Comparison of ENCODE assay signal across 7 mouse cellular contexts in genomic region chr14:55629312-55629711, GRCm38 (mm10). TPM values are rescaled to one million over a fixed set of nuclear protein-coding genes. Genes with fewer than 3 reads are reported as not detected.
DNase-seq lines count a peak whose midpoint lies in the region; ATAC-seq and TF ChIP-seq lines count a peak whose summit lies in the region.

No protein-coding gene starts in this region.

- no peak overlapping the region for H3K27ac ChIP-seq in kidney, adult 2 months (ENCODE audit: insufficient read depth, low read depth, low read length)
- no peak overlapping the region for H3K27ac ChIP-seq in kidney, embryonic 15.5 days
- H3K27ac ChIP-seq in lung, embryonic 14.5 days (ENCODE audit: low read depth) = no peak overlapping the region
- H3K27ac ChIP-seq in stomach, postnatal 0 days (replicated peaks) = no peak overlapping the region

- 43% methylated on average over 5 of the region's 5 CpGs for WGBS in kidney, adult 2 months
- 60% methylated on average over 5 of the region's 5 CpGs for WGBS in kidney, embryonic 15.5 days
- WGBS in lung, embryonic 14.5 days = 63% methylated on average over 5 of the region's 5 CpGs
- WGBS in stomach, postnatal 0 days = 42% methylated on average over 5 of the region's 5 CpGs

- no peaks in the 10 kb centered on the region for H3K27me3 ChIP-seq in kidney, adult 2 months (replicated peaks; ENCODE audit: control insufficient read depth, insufficient read depth, low read length)
- H3K27me3 ChIP-seq in kidney, embryonic 15.5 days = no peaks in the 10 kb centered on the region
- H3K27me3 ChIP-seq in lung, embryonic 14.5 days (ENCODE audit: insufficient read depth, low read length) = no peaks in the 10 kb centered on the region
- no peaks in the 10 kb centered on the region for H3K27me3 ChIP-seq in stomach, postnatal 0 days (ENCODE audit: control insufficient read depth, insufficient read depth, low read length)

- DNase-seq in kidney, adult 2 months = peak; percentile 59
- DNase-seq in CD8-positive naive resting alpha-beta T cell, adult 2 months (ENCODE audit: low read depth in 2 of 2, low spot score in 2 of 2) = peak; percentile 76 to 87
- DNase-seq in R1 (ENCODE audit: low read depth, low spot score) = peak; percentile 53
- peak; percentile 52 for DNase-seq in lung, embryonic 14.5 days
- peak; percentile 60 for DNase-seq in stomach, postnatal 0 days (ENCODE audit: low spot score)

- TF ChIP-seq CTCF in kidney, adult 2 months (conservative IDR thresholded peaks at IDR 0.05; ENCODE audit: insufficient read depth, insufficient read length, low read depth, low read length) = peak; percentile 85
- peak; percentile 78 for TF ChIP-seq CTCF in lung, embryonic 14.5 days (IDR thresholded peaks at IDR 0.05; ENCODE audit: low read depth)
- peak; percentile 82 for TF ChIP-seq CTCF in stomach, postnatal 0 days (IDR thresholded peaks at IDR 0.05; ENCODE audit: low read depth)

- H3K9me3 ChIP-seq in kidney, embryonic 15.5 days (replicated peaks) = no peaks in the 10 kb centered on the region
- H3K9me3 ChIP-seq in lung, embryonic 14.5 days (ENCODE audit: low read depth, low read length) = no peaks in the 10 kb centered on the region
- no peaks in the 10 kb centered on the region for H3K9me3 ChIP-seq in stomach, postnatal 0 days (ENCODE audit: control insufficient read depth, low read length)

- no peak overlapping the region for H3K4me3 ChIP-seq in kidney, adult 2 months (ENCODE audit: insufficient read depth, low read depth, low read length)
- H3K4me3 ChIP-seq in kidney, embryonic 15.5 days (replicated peaks) = no peak overlapping the region
- H3K4me3 ChIP-seq in lung, embryonic 14.5 days (ENCODE audit: low read depth, low read length) = no peak overlapping the region
- H3K4me3 ChIP-seq in stomach, postnatal 0 days (ENCODE audit: low read depth, low read length) = no peak overlapping the region

- TF ChIP-seq POLR2A in kidney, adult 2 months (IDR thresholded peaks at IDR 0.05; ENCODE audit: low read depth, low read length) = no peak

- TF ChIP-seq EP300 in stomach, postnatal 0 days (optimal IDR thresholded peaks at IDR 0.05) = no peak

- H3K4me1 ChIP-seq in kidney, adult 2 months (ENCODE audit: control insufficient read depth, insufficient read depth, low read length) = no peaks in the 10 kb centered on the region
- H3K4me1 ChIP-seq in kidney, embryonic 15.5 days = peaks cover 4% of the 10 kb centered on the region
- no peaks in the 10 kb centered on the region for H3K4me1 ChIP-seq in lung, embryonic 14.5 days (ENCODE audit: insufficient read depth)
- H3K4me1 ChIP-seq in stomach, postnatal 0 days (replicated peaks; ENCODE audit: control insufficient read depth, insufficient read depth) = no peaks in the 10 kb centered on the region

- no peak for ATAC-seq in kidney, embryonic 15.5 days (replicated peaks; ENCODE audit: low FRiP score)
- peak; percentile 68 for ATAC-seq in granulocyte monocyte progenitor cell, adult 5-6 weeks (replicated peaks; ENCODE audit: poor library complexity, severe bottlenecking)
- no peak for ATAC-seq in lung, embryonic 14.5 days (ENCODE audit: insufficient read depth)
- peak; percentile 18; the same call in 1 of the 2 replicates for ATAC-seq in stomach, postnatal 0 days (ENCODE audit: low FRiP score, low TSS enrichment)

- H3K9ac ChIP-seq in kidney, embryonic 15.5 days = no peak overlapping the region
- no peak overlapping the region for H3K9ac ChIP-seq in lung, embryonic 14.5 days
- no peak overlapping the region for H3K9ac ChIP-seq in stomach, postnatal 0 days (ENCODE audit: low read length)

- H3K4me2 ChIP-seq in kidney, embryonic 15.5 days = no peak overlapping the region
- no peak overlapping the region for H3K4me2 ChIP-seq in lung, embryonic 14.5 days
- no peak overlapping the region for H3K4me2 ChIP-seq in stomach, postnatal 0 days (replicated peaks; ENCODE audit: low read depth)

- no peaks in the 10 kb centered on the region for H3K36me3 ChIP-seq in kidney, adult 2 months (ENCODE audit: control insufficient read depth, insufficient read depth, low read length)
- peaks cover 99% of the 10 kb centered on the region for H3K36me3 ChIP-seq in kidney, embryonic 15.5 days
- peaks cover 99% of the 10 kb centered on the region for H3K36me3 ChIP-seq in lung, embryonic 14.5 days (ENCODE audit: insufficient read depth)
- H3K36me3 ChIP-seq in stomach, postnatal 0 days (ENCODE audit: control insufficient read depth, insufficient read depth, low read length) = peaks cover 46% of the 10 kb centered on the region

RNA-seq across cellular contexts. Expression of gene Ipo4, which starts 6.4 kb away (rescaled TPM):
- polyA plus RNA-seq in kidney, adult 2 months (2012; rRNA removed) = 69.7 and 84.9 TPM in 2 replicates
- 97.4 and 115 TPM in 2 replicates for polyA plus RNA-seq in kidney, embryonic 15.5 days (2015; fragmentation: Nextera tagmentation; extraction: Ambion mirVana)
- 47.3 and 49.7 TPM in 2 replicates for total RNA-seq in granulocyte monocyte progenitor cell, adult 5-6 weeks (2014; fragmentation: Nextera tagmentation)
- total RNA-seq in granulocyte monocyte progenitor cell, adult 5-6 weeks (2017) = 14.3 and 25.5 TPM in 2 replicates
- polyA plus RNA-seq in lung, embryonic 14.5 days (2014; fragmentation: Nextera tagmentation; extraction: Ambion mirVana) = 97.5 and 115 TPM in 2 replicates
- 28.8 and 38.3 TPM in 2 replicates for polyA plus RNA-seq in stomach, postnatal 0 days (2015; fragmentation: Nextera tagmentation; extraction: Ambion mirVana)

RNA-seq across cellular contexts. Expression of gene Gm49378, which starts 8.4 kb away (rescaled TPM):
- 3.2 and 4.0 TPM in 2 replicates for polyA plus RNA-seq in kidney, adult 2 months (2012; rRNA removed)
- polyA plus RNA-seq in kidney, embryonic 15.5 days (2015; fragmentation: Nextera tagmentation; extraction: Ambion mirVana) = 1.4 and 2.3 TPM in 2 replicates
- 8.5 and 9.1 TPM in 2 replicates for total RNA-seq in granulocyte monocyte progenitor cell, adult 5-6 weeks (2014; fragmentation: Nextera tagmentation)
- total RNA-seq in granulocyte monocyte progenitor cell, adult 5-6 weeks (2017) = 3.5 and 4.0 TPM in 2 replicates
- polyA plus RNA-seq in lung, embryonic 14.5 days (2014; fragmentation: Nextera tagmentation; extraction: Ambion mirVana) = 2.1 TPM in 2 replicates
- polyA plus RNA-seq in stomach, postnatal 0 days (2015; fragmentation: Nextera tagmentation; extraction: Ambion mirVana) = 1.2 and 1.3 TPM in 2 replicates

RNA-seq across cellular contexts. Expression of gene Rec8, which starts 11.5 kb away (rescaled TPM):
- 11.4 and 13.3 TPM in 2 replicates for polyA plus RNA-seq in kidney, adult 2 months (2012; rRNA removed)
- polyA plus RNA-seq in kidney, embryonic 15.5 days (2015; fragmentation: Nextera tagmentation; extraction: Ambion mirVana) = 20.3 and 22.4 TPM in 2 replicates
- 1.0 TPM in 1 of 2 replicates, not detected in the other for total RNA-seq in granulocyte monocyte progenitor cell, adult 5-6 weeks (2014; fragmentation: Nextera tagmentation)
- 0.26 TPM in 1 of 2 replicates, not detected in the other for total RNA-seq in granulocyte monocyte progenitor cell, adult 5-6 weeks (2017)
- 8.5 and 14.2 TPM in 2 replicates for polyA plus RNA-seq in lung, embryonic 14.5 days (2014; fragmentation: Nextera tagmentation; extraction: Ambion mirVana)
- polyA plus RNA-seq in stomach, postnatal 0 days (2015; fragmentation: Nextera tagmentation; extraction: Ambion mirVana) = 4.5 TPM in 2 replicates

RNA-seq across cellular contexts. Expression of gene Tm9sf1, which starts 14.3 kb away (rescaled TPM):
- 109 and 110 TPM in 2 replicates for polyA plus RNA-seq in kidney, adult 2 months (2012; rRNA removed)
- 113 and 123 TPM in 2 replicates for polyA plus RNA-seq in kidney, embryonic 15.5 days (2015; fragmentation: Nextera tagmentation; extraction: Ambion mirVana)
- 35.0 and 59.0 TPM in 2 replicates for total RNA-seq in granulocyte monocyte progenitor cell, adult 5-6 weeks (2014; fragmentation: Nextera tagmentation)
- total RNA-seq in granulocyte monocyte progenitor cell, adult 5-6 weeks (2017) = 48.6 and 52.9 TPM in 2 replicates
- 111 and 122 TPM in 2 replicates for polyA plus RNA-seq in lung, embryonic 14.5 days (2014; fragmentation: Nextera tagmentation; extraction: Ambion mirVana)
- polyA plus RNA-seq in stomach, postnatal 0 days (2015; fragmentation: Nextera tagmentation; extraction: Ambion mirVana) = 71.7 and 75.6 TPM in 2 replicates

RNA-seq across cellular contexts. Expression of gene Tssk4, which starts 20.7 kb away (rescaled TPM):
- polyA plus RNA-seq in kidney, adult 2 months (2012; rRNA removed) = 0.67 and 0.79 TPM in 2 replicates
- 0.92 and 1.0 TPM in 2 replicates for polyA plus RNA-seq in kidney, embryonic 15.5 days (2015; fragmentation: Nextera tagmentation; extraction: Ambion mirVana)
- total RNA-seq in granulocyte monocyte progenitor cell, adult 5-6 weeks (2014; fragmentation: Nextera tagmentation) = 3.0 TPM in 1 of 2 replicates, not detected in the other
- 1.1 TPM in 1 of 2 replicates, not detected in the other for total RNA-seq in granulocyte monocyte progenitor cell, adult 5-6 weeks (2017)
- 0.89 and 1.1 TPM in 2 replicates for polyA plus RNA-seq in lung, embryonic 14.5 days (2014; fragmentation: Nextera tagmentation; extraction: Ambion mirVana)
- 0.46 and 0.57 TPM in 2 replicates for polyA plus RNA-seq in stomach, postnatal 0 days (2015; fragmentation: Nextera tagmentation; extraction: Ambion mirVana)

Comparison
In these comparisons a context has a peak if more than half of its experiments do, and no peak if none do; other contexts are left out.
1. ATAC-seq: peak in granulocyte monocyte progenitor cell, adult 5-6 weeks (single experiment) and stomach, postnatal 0 days (single experiment); none in kidney, embryonic 15.5 days (single experiment) and lung, embryonic 14.5 days (single experiment).
2. Peak in every context shown above with its lines, with median percentiles within 50 percentile points of each other: DNase-seq and CTCF ChIP-seq.